Mouse (Mus musculus): Measurements from ENCODE around the gene Rab8b. TPM values are rescaled to one million over a fixed set of nuclear protein-coding genes. Genes with fewer than 3 reads are reported as not detected.

Rab8b gene
- polyA plus RNA-seq (2014; fragmentation: Illumina TruSeq; extraction: RNeasy Lipid Tissue Mini Kit (QIAGEN cat#74804); ENCODE audit: low read depth, low replicate concordance): 13.1 TPM

GRCm38 (mm10) chr9:66919382-66919971 is at the start of gene Rab8b:
TSS of gene Rab8b (minus strand) at chr9:66919687.

DNA sequence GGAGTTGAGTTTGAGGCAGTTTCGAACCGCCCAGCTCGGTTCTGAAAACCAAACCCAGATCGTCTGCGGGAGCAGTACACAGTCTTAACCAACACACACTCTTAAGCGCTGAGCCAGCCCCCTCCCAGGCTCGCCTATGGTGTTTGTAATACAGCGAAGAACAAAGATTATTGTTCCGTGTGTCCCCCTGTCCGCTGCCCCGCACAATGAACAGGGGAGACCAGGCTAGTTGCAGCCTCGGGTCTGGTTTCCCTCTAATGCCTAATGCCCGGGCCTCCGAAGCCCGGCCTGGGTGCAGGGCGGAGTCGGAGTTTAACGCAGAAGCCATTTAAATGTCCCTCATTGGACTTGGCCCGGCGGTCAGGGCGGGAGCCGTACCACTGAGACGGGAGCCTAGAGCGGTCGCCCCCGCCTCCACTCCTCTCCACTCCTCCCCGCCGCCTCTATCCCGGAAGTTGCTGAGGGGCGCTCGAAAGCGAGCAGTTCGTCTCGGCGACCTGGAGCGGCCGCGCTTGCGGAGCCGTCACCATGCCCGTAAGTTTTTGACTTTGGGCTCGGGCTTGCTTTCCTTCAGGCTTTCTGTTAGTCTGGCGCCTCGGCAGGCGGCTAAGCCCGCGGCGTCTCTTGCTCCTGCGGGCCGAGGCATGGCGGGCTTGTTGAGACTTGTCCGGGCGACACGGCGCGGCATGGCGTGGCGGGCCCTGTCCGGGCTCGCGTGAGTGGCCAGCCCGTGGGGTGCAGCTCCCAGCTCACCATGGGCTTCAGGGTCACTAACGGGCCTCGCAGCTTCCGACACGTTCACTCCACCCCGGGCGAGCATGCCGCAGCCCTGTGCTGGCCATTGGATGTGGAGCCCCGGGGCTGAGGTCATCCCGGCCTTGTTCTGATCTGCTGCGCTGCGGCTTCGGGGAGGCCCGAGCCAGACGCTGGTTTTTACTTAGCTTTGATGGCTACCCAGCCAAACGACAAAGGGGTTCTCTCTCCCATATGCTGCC is 26.5 kb upstream of the Rab8b start, which contains the start of gene Rps27l:
Gene Rps27l (plus strand): TSS at position 440 of the 995 bp plus-strand sequence.

GRCm38 (mm10) chr9:66834318-66835096 is 85.0 kb downstream of the Rab8b start, which contains the start of gene Aph1c:
TSS of gene Aph1c (minus strand) at chr9:66834726.

GRCm38 (mm10) chr9:66796739-66797138 is 122.7 kb downstream of the Rab8b start, which contains the start of gene Gm10647:
TSS of gene Gm10647 (plus strand) at chr9:66797039.

GRCm38 (mm10) chr9:66795464-66796324 is 123.8 kb downstream of the Rab8b start, which contains the start of gene Aph1b:
TSS of gene Aph1b (minus strand) at chr9:66795490.

Other genes with a start within 250 kb of the Rab8b start
- 21.9 TPM for gene Car12, start 206.0 kb downstream of the Rab8b start, polyA plus RNA-seq (2014; fragmentation: Illumina TruSeq; extraction: RNeasy Lipid Tissue Mini Kit (QIAGEN cat#74804); ENCODE audit: low read depth, low replicate concordance)
- gene Aph1b, start 124.2 kb downstream of the Rab8b start, polyA plus RNA-seq (2014; fragmentation: Illumina TruSeq; extraction: RNeasy Lipid Tissue Mini Kit (QIAGEN cat#74804); ENCODE audit: low read depth, low replicate concordance): 8.8 TPM
- 0.20 TPM for gene Gm10647, start 122.6 kb downstream of the Rab8b start, polyA plus RNA-seq (2014; fragmentation: Illumina TruSeq; extraction: RNeasy Lipid Tissue Mini Kit (QIAGEN cat#74804); ENCODE audit: low read depth, low replicate concordance)
- 3.0 TPM for gene Aph1c, start 85.0 kb downstream of the Rab8b start, polyA plus RNA-seq (2014; fragmentation: Illumina TruSeq; extraction: RNeasy Lipid Tissue Mini Kit (QIAGEN cat#74804); ENCODE audit: low read depth, low replicate concordance)
- gene Rps27l, start 26.4 kb upstream of the Rab8b start, polyA plus RNA-seq (2014; fragmentation: Illumina TruSeq; extraction: RNeasy Lipid Tissue Mini Kit (QIAGEN cat#74804); ENCODE audit: low read depth, low replicate concordance): 233 TPM
- 16.7 TPM for gene Lactb, start 55.8 kb upstream of the Rab8b start, polyA plus RNA-seq (2014; fragmentation: Illumina TruSeq; extraction: RNeasy Lipid Tissue Mini Kit (QIAGEN cat#74804); ENCODE audit: low read depth, low replicate concordance)
- 352 TPM for gene Tpm1, start 129.7 kb upstream of the Rab8b start, polyA plus RNA-seq (2014; fragmentation: Illumina TruSeq; extraction: RNeasy Lipid Tissue Mini Kit (QIAGEN cat#74804); ENCODE audit: low read depth, low replicate concordance)

Measured in adipose tissue, adult 10 weeks (tissue).